23 mouse cellular contexts compared by ENCODE assay signal in genomic region chr6:118137148-118137547, GRCm38 (mm10). TPM values are rescaled to one million over a fixed set of nuclear protein-coding genes. Genes with fewer than 3 reads are reported as not detected.
DNase-seq lines count a peak whose midpoint lies in the region; ATAC-seq and TF ChIP-seq lines count a peak whose summit lies in the region.
"Had no signal": no experiment of that assay in that cellular context is flagged by ENCODE, and none has a peak within 500 bp of the region (broad histone marks: within the 10 kb centered on the region; RNA-seq: fewer than 3 reads in every experiment).

No protein-coding gene starts in this region.

- WGBS in midbrain, embryonic 16.5 days: 87% methylated on average over 2 of the region's 2 CpGs
- WGBS in midbrain, postnatal 0 days: 87% methylated on average over 2 of the region's 2 CpGs

- H3K4me1 ChIP-seq in midbrain, embryonic 16.5 days (ENCODE audit: control insufficient read depth, insufficient read depth, low read length): peaks cover 7% of the 10 kb centered on the region
- no peaks in the 10 kb centered on the region for H3K4me1 ChIP-seq in midbrain, postnatal 0 days (ENCODE audit: insufficient read depth, low read length)

- ATAC-seq in midbrain, embryonic 16.5 days: no peak
- ATAC-seq in midbrain, postnatal 0 days (ENCODE audit: low FRiP score): no peak
- peak; percentile 51 for ATAC-seq in megakaryocyte, adult 5-6 weeks (ENCODE audit: poor library complexity, severe bottlenecking)
- ATAC-seq: activated CD4-positive, CD25-positive, alpha-beta regulatory T cell, adult 4 months had no signal

- no peak for TF ChIP-seq CTCF in midbrain, postnatal 0 days (IDR thresholded peaks at IDR 0.05)

- H3K36me3 ChIP-seq in midbrain, embryonic 16.5 days (ENCODE audit: control insufficient read depth, insufficient read depth, low read length): no peaks in the 10 kb centered on the region
- no peaks in the 10 kb centered on the region for H3K36me3 ChIP-seq in midbrain, postnatal 0 days (ENCODE audit: insufficient read depth, low read length)
- H3K36me3 ChIP-seq: embryonic facial prominence, embryonic 10.5 days; hindbrain, embryonic 15.5 days; limb, embryonic 13.5 days; midbrain, embryonic 10.5 days; neural tube, embryonic 12.5 days had no signal

- H3K9me3 ChIP-seq in midbrain, embryonic 16.5 days (replicated peaks; ENCODE audit: control insufficient read depth, low read length, poor library complexity, severe bottlenecking): no peaks in the 10 kb centered on the region
- no peaks in the 10 kb centered on the region for H3K9me3 ChIP-seq in midbrain, postnatal 0 days (ENCODE audit: low read length)
- H3K9me3 ChIP-seq: embryonic facial prominence, embryonic 10.5 days; hindbrain, embryonic 15.5 days; limb, embryonic 13.5 days; midbrain, embryonic 10.5 days; neural tube, embryonic 12.5 days had no signal

- no peaks in the 10 kb centered on the region for H3K27me3 ChIP-seq in midbrain, embryonic 16.5 days (ENCODE audit: control insufficient read depth, insufficient read depth, low read depth, low read length)
- H3K27me3 ChIP-seq in midbrain, postnatal 0 days (ENCODE audit: insufficient read depth, low read length): no peaks in the 10 kb centered on the region
- H3K27me3 ChIP-seq: hindbrain, embryonic 15.5 days; limb, embryonic 13.5 days; neural tube, embryonic 12.5 days had no signal

- H3K4me2 ChIP-seq in midbrain, embryonic 16.5 days (ENCODE audit: low read length): no peak overlapping the region
- H3K4me2 ChIP-seq in midbrain, postnatal 0 days (ENCODE audit: low read depth, low read length, poor library complexity, severe bottlenecking): no peak overlapping the region
- H3K4me2 ChIP-seq: neural tube, embryonic 12.5 days had no signal

- H3K9ac ChIP-seq in midbrain, embryonic 16.5 days (ENCODE audit: low read depth, low read length): 0 out of 2 replicates have a peak overlapping the region, but pooled peaks have one; percentile 14
- H3K9ac ChIP-seq in midbrain, postnatal 0 days (replicated peaks; ENCODE audit: low read length, poor library complexity, severe bottlenecking): no peak overlapping the region
- H3K9ac ChIP-seq: hindbrain, embryonic 15.5 days; limb, embryonic 13.5 days; neural tube, embryonic 12.5 days had no signal

- no peak overlapping the region for H3K27ac ChIP-seq in midbrain, embryonic 16.5 days (ENCODE audit: low read length)
- H3K27ac ChIP-seq in midbrain, postnatal 0 days (ENCODE audit: low read depth, low read length): no peak overlapping the region
- H3K27ac ChIP-seq: embryonic facial prominence, embryonic 10.5 days; heart, adult 2 months; hindbrain, embryonic 15.5 days; layer of hippocampus, adult 2 months; limb, embryonic 13.5 days; midbrain, embryonic 10.5 days; neural tube, embryonic 12.5 days had no signal

- no peak overlapping the region for H3K4me3 ChIP-seq in midbrain, embryonic 16.5 days (ENCODE audit: low read depth, low read length)
- H3K4me3 ChIP-seq in midbrain, postnatal 0 days (ENCODE audit: low read depth, low read length): no peak overlapping the region
- H3K4me3 ChIP-seq: heart, adult 2 months; hindbrain, embryonic 15.5 days; limb, embryonic 13.5 days; neural tube, embryonic 12.5 days had no signal

- no peak for DNase-seq in midbrain, postnatal 0 days (ENCODE audit: low spot score)
- DNase-seq in induced T-regulatory cell, adult 2 months (ENCODE audit: low read depth): peak; percentile 9
- DNase-seq in cerebellum, adult 9-10 months: no peak
- no peak for DNase-seq in heart, postnatal 4 days
- DNase-seq in cerebellum, adult 9-11 months: no peak
- DNase-seq: adrenal gland, postnatal 10 days; cerebellum, postnatal 36 days; gastrocnemius, adult 2 months; heart, adult 2 months; kidney, adult 18-20 months; kidney, postnatal 10 days; layer of hippocampus, postnatal 36 days; lung, postnatal 14 days; right cerebral cortex, postnatal 4 days had no signal

RNA-seq across cellular contexts. Expression of gene Csgalnact2, which starts 1.8 kb away (rescaled TPM):
- polyA plus RNA-seq in midbrain, embryonic 16.5 days (2015; fragmentation: Nextera tagmentation; extraction: Ambion mirVana): 10.4 and 11.8 TPM in 2 replicates
- total RNA-seq in midbrain, postnatal 0 days (2014; rRNA removed): 13.0 and 15.8 TPM in 2 replicates
- 10.8 and 11.0 TPM in 2 replicates for polyA plus RNA-seq in midbrain, postnatal 0 days (2015; fragmentation: Nextera tagmentation; extraction: Ambion mirVana)
- 111 and 122 TPM in 2 replicates for total RNA-seq in megakaryocyte, adult 5-6 weeks (2015)
- total RNA-seq in megakaryocyte, adult 5-6 weeks (2017): 145 and 157 TPM in 2 replicates
- total RNA-seq in heart, postnatal 4 days (2021): 10 to 100 TPM; 20.9 to 21.1 TPM
